Mouse (Mus musculus): Measurements from ENCODE around the gene Gm45785. TPM values are rescaled to one million over a fixed set of nuclear protein-coding genes. Genes with fewer than 3 reads are reported as not detected.

Gm45785 gene
- total RNA-seq, 2 experiments from 2014 or later: not detected

DNA sequence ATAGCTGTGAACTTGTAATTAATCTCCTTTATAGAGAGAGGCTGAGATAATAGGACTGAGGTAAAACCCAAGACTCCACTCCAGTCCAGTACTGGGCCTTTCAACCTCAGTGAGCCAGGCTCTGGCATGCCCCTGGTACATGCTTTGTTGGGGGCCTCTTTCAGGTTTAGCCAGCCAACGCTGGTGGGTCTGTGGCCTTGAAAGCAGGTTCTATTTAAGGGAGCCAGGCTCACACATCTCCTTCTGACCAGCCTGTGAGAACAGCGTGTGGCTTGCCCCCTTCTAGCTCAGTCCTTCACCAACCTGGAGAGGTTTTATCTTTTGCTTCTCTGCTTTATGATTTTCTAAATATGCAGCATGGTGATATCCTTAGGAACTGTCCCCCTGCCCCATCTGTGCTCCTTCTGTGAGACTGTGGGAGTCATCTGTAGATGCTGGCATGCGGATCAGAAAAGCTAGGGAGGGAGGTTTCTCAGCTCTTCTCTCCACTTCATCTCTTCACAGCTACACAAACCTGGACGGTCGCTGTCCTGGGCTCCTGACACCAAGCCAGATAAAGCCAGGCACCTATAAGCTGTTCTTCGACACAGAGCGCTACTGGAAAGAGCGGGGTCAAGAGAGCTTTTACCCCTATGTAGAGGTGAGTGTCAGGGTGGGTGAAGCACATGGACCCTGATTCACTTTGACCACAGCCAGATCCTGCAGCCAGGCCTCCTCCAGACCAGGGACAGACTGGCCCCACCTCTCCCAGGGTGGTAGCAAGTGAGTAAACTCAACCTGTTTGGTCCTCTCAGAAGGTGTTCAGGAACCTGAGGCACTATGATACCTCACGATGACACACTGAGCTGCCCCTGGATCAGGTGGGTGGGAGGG lies 19.7 kb downstream of the Gm45785 start:
- DNase-seq (ENCODE audit: low spot score): no peak
- intact Hi-C loops (cut with DNase I): loop anchor here (10.0 kb wide), 1 partner anchor 762 kb away; no protein-coding TSS in a partner anchor

DNA sequence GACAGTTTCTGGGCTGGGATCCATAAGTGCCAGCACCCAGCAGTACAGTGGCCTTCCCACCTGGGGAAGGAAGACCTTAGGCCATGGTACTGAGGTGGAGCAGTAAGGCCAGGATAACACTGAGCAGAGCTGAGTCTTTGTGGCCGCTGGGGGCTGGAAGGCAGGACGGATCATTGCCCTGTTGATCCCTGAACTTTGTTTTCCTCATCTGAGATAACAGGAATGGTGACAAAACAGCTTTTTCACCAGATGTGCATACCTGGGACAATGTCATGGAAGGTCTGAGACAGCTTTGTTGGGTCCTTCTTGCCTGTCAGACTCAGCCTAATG lies 20.4 kb downstream of the Gm45785 start:
- no peak for DNase-seq (ENCODE audit: low spot score)
- intact Hi-C loops (cut with DNase I): loop anchor here (10.0 kb wide), 1 partner anchor 761 kb away; no protein-coding TSS in a partner anchor

DNA sequence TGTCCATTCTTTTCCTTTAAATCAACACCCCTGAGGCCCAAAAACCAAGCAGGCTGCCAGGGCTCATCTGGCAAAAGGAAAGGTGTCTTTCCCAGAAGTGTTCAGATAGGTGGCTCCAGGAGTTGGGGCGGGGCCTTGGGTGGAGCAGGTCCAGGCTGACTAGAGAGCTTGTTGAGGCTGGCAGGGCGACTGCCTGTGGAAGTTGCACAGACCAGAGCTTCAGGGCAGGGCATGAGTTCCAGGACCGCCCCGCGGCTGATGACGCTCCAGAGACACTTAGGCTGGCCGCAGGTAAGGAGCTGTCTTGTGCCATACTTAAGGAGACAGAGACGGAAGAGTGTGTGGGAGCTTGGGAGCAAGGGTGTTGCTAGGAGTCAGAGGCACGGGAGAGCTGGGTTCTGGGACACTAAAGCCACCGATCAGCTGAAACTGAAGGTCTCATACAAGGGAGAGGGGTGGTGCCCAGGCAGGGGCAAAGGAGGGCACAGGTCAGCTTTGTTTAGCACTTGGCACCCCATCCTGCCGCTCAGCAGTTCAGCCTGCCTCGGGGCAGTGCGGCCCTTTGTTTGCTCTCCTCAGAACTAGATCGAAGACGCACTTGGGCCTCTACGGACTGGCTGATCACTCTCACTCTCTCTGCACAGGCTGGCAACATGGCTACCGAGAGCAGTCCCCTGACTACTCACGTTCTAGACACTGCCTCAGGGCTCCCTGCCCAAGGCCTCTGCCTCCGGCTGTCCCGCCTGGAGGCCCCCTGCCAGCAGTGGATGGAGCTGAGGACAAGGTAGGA lies 21.0 kb downstream of the Gm45785 start, which contains the start of gene Urah:
Gene Urah (plus strand): TSS at position 51 of the 790 bp plus-strand sequence.
- intact Hi-C loops (cut with DNase I): loop anchor here (10.0 kb wide), 1 partner anchor 760 kb away; no protein-coding TSS in a partner anchor
- DNase-seq (ENCODE audit: low spot score): no peak

DNA sequence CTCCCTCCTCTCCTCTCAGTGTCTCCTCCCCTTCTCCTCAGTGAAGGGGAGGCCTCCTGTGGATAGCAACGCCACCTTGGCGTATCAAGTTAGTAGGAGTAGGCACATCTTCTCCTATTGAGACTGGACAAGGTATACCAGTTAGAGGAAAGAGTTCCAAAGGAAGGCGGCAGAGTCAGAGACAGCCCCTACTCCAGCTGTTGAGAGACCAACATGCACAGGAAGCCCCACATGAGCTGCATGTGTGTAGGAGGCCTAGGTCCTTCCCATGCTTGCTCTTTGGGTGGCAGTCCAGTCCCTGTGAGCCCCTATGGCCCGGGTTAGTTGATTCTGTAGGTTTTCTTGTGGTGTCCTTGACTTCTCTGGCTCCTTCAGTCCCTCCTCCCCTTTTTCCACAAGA lies 22.8 kb downstream of the Gm45785 start:
- intact Hi-C loops (cut with DNase I): loop anchor here (10.0 kb wide), 1 partner anchor 759 kb away; no protein-coding TSS in a partner anchor
- no peak for DNase-seq (ENCODE audit: low spot score)

DNA sequence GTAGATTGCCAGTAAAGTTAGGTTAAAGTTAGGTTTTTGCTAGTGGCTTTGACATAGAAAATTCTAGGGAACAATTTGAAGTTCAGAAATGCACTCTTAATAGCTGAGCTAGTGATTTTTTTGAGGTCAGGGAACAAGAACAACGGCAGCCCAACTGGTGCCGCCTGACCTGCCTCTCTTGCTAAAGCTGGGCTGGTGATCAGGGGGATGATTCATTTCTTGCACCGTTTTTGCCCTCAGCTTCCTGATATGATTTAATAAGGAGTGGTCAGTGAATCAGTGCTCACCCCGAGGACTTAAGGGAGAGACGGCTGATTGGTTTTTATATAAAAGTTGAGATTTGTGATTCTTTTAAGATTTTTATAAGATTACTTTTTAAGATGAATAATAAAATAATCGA lies 24.7 kb downstream of the Gm45785 start:
- DNase-seq (ENCODE audit: low spot score): no peak
- intact Hi-C loops (cut with DNase I): loop anchor here (10.0 kb wide), 1 partner anchor 757 kb away; no protein-coding TSS in a partner anchor

DNA sequence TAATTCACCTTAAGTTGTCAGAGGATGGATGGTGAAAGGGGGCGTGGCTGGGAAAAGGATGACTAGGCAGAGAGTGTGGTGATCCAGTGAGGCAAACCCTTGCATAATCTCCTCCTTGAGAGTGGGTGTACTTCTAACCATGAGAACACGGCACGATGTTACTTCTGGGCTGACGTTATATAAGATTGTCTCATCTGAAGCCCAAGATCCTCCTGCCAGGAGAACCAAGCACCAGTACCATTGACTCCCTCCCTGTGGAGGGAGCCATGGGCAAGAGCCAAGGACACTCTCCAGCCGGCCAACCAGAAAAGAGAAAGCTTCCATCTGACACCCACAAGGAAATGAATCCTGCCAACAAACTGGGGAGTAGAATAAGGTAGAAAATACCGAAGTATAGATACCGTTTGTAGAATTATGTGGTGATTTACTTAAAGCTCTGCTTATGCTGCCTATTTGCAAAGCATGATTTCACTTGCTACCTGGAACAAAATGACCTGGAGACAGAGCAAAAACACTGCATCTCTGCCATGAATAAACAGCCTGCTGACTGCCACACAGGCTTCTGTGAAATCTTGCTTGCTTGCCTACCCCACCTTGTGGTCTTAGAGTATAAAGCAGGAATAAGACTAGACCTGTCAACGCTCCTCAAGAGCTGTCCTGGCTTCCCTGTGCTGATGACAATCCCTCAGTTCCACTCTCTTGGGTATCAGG lies 27.8 kb downstream of the Gm45785 start:
- intact Hi-C loops (cut with DNase I): no loop called here
- DNase-seq (ENCODE audit: low spot score): no peak

DNA sequence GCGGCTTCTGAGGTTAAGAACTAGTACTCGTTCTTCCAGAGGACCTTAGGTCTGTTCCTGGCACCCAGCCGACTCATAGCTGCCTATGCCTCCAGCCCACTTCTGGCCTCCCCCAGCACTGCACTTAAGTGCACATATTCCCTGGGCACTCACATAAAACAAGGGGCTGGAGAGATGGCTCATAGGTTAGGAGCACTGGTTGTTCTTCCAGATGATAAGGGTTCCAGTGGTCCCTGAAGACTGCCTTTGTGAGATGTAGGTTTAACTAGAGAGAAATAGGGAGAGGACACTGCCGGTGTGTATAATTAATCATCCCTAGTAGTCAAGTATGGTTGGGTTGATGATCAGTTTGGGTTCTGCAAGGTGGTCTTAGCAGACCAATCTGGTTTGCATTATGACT lies 33.4 kb downstream of the Gm45785 start:
- DNase-seq (ENCODE audit: low spot score): no peak
- intact Hi-C loops (cut with DNase I): no loop called here

DNA sequence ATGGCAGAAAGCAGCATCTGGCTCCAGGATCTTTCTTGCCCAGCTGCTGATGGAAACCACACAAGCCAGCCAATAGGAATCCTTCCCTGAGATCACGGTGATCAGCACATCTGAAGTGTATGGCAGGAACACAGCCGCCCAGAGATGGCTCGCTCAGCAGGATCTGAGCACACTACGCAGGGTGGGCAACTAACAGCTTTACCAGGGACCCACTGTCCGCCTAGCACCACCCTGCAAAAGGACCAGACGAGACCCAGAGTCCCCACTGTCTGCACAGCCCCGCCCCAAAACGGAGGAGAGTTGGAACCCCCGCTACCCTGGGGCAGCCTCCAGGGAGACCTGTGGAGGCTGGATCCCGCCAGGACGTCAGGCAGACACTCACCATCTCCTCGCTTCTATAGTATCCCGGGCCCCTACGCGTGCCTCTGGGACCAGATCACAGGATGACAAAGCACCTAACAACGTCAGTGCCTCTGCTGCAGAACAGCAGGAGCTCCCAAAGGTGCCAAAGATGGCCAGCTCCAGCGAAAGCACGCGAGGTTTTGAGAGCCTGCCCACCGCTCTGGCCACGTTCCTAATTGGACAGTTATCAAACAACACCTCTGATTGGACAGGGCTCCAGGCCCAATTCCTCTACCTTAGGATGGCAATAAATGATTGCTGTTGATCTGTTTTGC lies 34.3 kb downstream of the Gm45785 start, which contains the start of gene Zfp941:
Gene Zfp941 (minus strand): TSS at position 526 of the 677 bp plus-strand sequence.
- no peak for DNase-seq (ENCODE audit: low spot score)
- intact Hi-C loops (cut with DNase I): no loop called here

DNA sequence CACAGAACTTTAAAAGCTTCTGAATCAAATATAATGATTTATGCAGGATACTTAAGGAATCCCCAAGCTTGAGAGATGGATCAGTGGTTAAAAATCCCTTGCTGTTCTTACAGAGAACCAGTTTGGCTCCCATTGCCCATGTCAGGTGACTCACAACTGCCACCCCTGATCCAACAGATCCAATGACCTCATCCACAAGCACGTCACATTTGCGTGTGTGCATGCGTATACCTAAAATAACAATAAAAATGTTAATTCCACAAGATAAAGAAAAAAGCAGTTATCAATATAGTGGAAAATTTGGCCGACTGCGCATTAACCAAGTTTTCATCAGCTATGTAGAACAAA lies 34.9 kb downstream of the Gm45785 start:
- intact Hi-C loops (cut with DNase I): no loop called here
- no peak for DNase-seq (ENCODE audit: low spot score)

DNA sequence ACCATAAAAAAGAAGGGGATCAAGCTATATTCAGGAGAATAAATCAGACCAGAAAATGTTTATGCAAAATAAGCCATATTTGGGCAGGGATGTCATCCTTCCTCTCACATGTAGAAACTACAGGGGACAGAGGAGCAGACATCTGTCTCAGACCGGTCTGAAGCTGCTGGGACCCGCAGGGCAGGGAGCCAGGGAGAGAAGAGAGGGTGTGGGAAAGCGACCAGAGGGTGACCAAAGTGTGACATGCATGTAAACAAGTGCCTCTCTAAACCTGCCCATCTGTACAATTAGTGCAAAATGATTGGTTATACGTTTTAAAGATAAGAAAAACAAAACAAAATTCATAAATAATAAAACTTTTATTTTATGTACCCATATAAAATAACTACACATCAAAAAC lies 36.0 kb downstream of the Gm45785 start:
- DNase-seq (ENCODE audit: low spot score): no peak
- intact Hi-C loops (cut with DNase I): no loop called here

DNA sequence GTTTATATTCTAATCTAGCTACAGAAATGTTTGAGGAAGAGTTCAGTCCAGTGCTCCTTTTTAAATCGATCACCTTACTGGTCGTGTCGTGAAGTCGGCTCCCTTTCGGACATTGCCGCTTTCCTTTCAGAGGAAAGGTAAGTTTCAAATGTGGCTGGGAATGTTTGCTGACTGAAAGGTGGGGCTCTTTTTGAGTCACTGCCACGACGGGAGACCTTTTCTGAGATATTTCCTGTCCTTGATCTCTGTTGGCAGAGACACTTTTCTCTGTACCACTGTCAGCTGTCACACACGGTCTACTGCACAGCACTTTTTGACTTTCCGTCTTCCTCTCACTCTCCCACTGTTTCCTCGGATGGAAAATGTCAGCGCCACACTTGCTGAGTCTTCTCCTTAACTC lies 43.3 kb downstream of the Gm45785 start:
- intact Hi-C loops (cut with DNase I): no loop called here
- no peak for DNase-seq (ENCODE audit: low spot score)

DNA sequence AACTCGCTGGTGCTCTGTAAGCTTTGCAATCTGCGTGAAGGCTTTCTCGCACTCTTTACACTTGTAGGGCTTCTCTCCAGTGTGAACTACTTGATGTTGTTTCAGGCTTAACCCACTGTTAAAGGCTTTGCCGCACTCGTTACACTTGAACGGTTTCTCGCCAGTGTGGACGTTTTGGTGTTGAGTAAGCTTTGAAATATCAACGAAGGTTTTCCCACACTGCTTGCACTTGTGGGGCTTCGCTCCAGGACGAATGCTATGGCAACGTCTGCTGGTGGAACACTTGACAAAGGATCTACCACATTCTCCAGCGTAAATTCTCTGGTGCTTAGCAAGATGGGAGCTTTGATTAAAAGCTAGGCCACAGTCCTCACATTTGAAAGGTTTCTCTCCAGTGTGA lies 44.4 kb downstream of the Gm45785 start:
- intact Hi-C loops (cut with DNase I): no loop called here
- DNase-seq (ENCODE audit: low spot score): no peak

DNA sequence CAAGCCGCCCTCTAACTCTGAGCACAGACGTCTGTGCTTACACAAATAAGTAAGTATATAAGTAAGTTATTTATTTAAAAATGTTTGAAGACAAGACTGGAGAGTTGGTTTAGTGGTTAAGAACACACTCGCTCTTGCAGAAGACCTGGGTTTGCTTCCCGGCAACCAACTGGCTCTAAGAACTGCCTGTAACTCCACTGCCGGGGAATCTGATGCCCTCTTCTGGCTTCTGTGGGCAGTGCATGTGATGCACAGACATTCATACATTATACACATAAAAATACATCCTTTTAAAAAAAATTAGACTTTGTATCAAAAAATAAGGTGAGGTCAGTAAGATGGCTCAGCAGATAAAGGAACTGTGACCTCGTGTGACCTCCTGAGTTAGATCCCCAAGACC lies 45.6 kb downstream of the Gm45785 start:
- intact Hi-C loops (cut with DNase I): no loop called here
- no peak for DNase-seq (ENCODE audit: low spot score)

DNA sequence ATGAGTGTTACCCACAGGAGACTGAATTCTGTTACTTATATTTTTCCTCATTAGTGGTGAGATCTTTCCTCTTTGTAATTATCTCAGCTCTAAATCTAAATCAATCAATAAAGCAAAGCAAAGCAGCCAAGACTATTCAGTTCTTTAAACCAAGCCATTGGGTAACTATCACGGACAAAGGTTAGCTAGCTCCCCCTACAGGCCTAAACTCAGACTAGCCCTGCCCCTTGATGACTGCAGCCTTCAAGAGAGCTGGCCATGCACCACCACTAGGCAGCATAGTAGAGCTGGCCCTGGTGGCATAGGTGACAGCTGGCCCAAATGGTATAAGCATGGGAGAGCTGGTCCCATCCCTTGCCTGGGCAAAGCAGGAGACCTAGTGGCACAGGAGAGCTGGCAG lies 50.4 kb downstream of the Gm45785 start:
- DNase-seq (ENCODE audit: low spot score): no peak

DNA sequence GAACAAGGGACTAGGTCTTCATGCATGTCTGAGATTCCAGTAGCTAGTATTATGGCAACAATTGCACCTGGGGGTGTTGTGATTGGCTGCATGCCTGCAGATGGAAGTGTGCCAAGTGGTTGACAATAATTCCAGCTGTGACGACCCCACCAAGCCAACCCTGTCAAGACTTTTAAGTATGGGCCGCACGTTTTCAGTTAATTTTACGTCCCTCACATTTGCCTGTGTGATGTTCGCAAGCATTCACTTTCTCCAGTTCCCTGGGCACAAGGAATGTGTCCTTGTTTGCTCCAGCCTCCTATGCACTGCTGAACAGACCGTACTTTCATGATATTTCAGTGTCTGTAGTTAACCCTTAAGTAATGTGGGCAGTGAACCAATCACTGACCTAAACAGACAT lies 53.5 kb downstream of the Gm45785 start:
- no peak for DNase-seq (ENCODE audit: low spot score)

More for the DNA sequence above, 50.4 kb downstream of the Gm45785 start:
- intact Hi-C loops (cut with DNase I): no loop called here

DNA sequence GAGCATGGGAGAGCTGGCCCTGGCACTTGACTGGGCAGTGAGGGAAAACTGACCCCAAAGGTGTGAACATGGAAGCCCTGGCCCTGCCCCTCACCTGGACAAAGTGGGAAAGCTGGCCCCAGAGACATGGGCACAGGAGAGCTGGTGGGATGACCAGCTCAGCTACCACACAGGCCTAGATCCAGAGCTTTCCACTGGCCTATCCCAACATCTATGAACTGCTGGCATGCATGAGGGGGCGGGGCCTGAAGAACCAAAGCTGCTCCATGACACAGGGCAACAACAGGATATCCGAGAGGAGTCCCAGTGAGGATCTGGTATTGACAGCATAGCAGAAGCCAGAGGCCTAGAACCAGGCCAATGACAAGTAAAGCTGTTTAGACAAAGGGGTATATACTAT lies 57.9 kb downstream of the Gm45785 start:
- no peak for DNase-seq (ENCODE audit: low spot score)
- intact Hi-C loops (cut with DNase I): no loop called here

More for the DNA sequence above, 53.5 kb downstream of the Gm45785 start:
- intact Hi-C loops (cut with DNase I): no loop called here

DNA sequence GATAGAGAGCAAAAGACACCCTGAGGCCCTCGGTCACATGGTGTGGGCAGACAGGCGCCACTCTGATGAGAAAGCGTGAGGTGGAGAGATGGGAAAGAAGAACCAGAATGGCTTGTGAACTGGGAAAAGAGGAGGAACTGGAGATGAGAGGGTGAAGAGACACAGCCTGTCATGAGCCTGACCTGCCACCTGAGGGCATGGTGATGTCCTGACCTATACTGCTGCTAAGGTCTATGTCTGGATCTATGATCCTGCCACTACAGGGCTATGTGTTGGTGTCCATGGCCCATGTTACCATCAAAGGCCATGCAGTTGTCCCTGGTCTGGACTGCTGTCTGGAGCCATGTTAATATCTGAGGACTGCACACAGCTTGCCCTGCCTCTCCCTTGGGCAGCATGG lies 58.5 kb downstream of the Gm45785 start:
- DNase-seq (ENCODE audit: low spot score): no peak
- intact Hi-C loops (cut with DNase I): no loop called here

DNA sequence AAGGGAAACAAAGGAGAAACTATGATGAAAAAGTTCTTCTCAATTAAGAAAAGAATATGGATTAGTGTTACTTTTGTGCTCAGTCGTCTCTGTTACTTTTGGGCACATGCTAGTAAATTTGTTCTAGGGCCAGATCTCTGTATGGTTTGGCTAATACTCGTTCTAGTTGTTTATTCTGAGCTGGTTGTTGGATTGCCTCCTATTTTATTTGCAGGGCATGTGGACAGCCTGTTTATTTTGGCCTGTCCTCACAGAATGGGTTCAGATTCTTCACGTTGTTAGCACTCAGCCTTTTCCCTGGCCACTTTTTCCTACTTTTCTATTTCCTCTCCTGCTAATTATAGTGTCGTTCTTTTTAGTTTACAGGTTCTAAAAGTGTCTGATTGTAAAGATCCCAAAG lies 62.6 kb downstream of the Gm45785 start:
- no peak for DNase-seq (ENCODE audit: low spot score)
- intact Hi-C loops (cut with DNase I): no loop called here

DNA sequence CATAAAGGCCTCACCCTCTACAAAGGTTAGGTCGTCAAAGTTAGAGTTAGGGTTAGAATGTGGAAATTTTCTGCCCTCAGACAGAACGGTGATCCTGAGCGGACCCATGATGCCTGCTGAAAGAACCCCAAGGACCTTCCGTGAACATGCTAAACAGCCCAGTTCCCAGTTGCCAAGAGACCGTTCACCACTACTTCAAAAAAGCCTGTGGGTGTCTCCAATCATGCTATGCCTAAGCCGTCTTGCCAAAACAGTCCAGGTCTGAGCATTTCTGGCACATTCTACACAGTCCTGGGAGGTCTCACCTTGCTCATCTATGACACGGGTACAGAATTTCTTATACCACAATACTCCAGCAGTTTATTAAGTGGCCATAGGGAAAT lies 68.1 kb downstream of the Gm45785 start:
- intact Hi-C loops (cut with DNase I): no loop called here

More for the DNA sequence above, 68.1 kb downstream of the Gm45785 start:
- DNase-seq (ENCODE audit: low spot score): no peak

Data from heart, postnatal 25 days (tissue).